Mouse (Mus musculus): ENCODE data around the gene Prrg3. TPM values are rescaled to one million over a fixed set of nuclear protein-coding genes. Genes with fewer than 3 reads are reported as not detected.
A peak's percentile ranks its signal among the peaks of the same experiment; 100 is the strongest.

The Prrg3 gene
- 11.2 and 13.3 TPM in 2 replicates for polyA plus RNA-seq (2014; fragmentation: Nextera tagmentation; extraction: Ambion mirVana)

DNA sequence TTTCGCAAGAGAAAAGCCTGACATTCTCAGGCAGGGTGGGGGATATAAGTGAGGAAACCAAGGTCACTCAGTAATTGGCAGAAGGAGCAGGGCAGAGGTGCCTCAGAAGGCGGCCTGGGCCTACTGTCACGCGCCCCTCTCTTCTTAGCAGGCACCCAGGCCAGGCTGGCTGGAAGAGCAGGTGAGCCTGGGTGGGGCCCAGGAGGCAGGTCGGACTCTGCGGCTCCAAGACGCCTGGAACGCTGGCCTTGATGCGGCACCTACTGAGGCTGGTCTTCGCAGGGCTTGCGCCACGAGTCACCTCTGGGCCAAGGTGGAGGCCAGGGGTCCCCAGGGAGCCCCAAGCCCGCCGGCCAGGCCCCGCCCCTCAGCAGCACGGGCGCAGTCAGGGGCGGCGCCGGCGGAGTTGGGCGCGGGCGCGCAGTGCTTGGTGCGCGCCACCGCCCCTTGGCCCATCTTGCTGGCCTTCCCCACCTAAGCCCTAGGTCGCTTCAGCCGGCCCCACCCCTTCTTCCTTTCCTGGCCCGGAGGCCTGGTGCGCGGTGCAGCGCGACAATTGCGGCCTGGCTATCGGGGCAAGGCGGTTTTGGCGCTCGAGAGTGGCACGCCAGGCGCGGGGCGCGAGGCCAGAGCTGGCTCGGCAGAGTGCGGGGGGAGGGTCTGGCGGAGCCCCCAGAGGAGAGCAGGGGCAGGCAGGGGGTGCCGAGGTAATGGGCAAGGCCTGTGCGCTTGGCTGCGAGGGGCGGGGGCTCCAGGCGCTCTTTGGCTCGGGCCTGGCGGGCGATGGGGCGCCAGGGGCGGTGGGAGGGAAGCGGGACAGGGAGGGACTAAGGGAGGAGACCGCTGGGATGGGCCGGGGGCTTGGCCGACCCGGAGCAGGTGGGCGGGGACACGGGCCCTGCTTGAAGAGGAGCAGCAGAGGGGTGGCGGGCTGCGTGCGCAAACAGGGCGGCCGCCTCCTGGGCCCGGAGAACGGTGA is at the start of gene Prrg3:
Prrg3 (plus strand) TSS at position 552 of the 979 bp plus-strand sequence.
- WGBS, result 18% methylated on average over 48 of the region's 72 CpGs
- H3K9ac ChIP-seq (ENCODE audit: low read length), result peak within 1 kb of the TSS; percentile 59

DNA sequence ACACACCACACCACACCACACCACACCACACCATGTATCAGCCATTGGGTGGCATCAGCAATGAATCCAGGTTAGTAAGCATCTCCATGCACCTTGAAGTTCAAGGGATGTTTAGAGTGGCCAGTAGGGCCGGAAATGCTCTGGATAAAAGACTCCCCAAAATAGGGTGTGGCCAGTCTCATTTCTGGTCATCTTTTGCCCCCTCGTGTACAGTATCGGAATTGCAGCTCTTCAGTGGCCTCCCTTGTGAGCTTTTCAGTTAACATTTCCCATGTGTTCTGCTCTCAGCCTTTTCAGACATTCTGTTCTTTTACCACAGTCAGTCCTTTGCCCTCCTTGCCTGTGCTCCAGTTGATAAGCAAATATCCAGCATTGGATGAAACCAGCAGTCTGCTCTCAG is 15.8 kb upstream of the Prrg3 start:
- ATAC-seq (replicated peaks; ENCODE audit: low FRiP score, low TSS enrichment, low read depth), result no peak
- Histone ChIP-seq H3K27me3 (replicated peaks; ENCODE audit: control insufficient read depth, insufficient read depth, low read length) (no peaks in the 10 kb centered on the region), H3K4me2 (ENCODE audit: low read length) (no peak overlapping the region), H3K36me3 (ENCODE audit: control insufficient read depth, insufficient read depth, low read length) (no peaks in the 10 kb centered on the region), H3K27ac (ENCODE audit: low read depth) (no peak overlapping the region), H3K4me1 (replicated peaks; ENCODE audit: control insufficient read depth, insufficient read depth, low read length) (no peaks in the 10 kb centered on the region), H3K9me3 (ENCODE audit: control insufficient read depth, low read length) (no peaks in the 10 kb centered on the region), H3K4me3 (ENCODE audit: low read depth, low read length) (no peak overlapping the region), H3K9ac (ENCODE audit: low read length) (no peak overlapping the region)
- 22% methylated on average over 3 of the region's 3 CpGs for WGBS
- peak; percentile 64 for DNase-seq (ENCODE audit: low spot score)

More for the DNA sequence above, at the start of gene Prrg3:
- peak within 1 kb of the TSS; percentile 55 for H3K4me2 ChIP-seq (ENCODE audit: low read length)
- H3K27ac ChIP-seq (ENCODE audit: low read depth), result peak within 1 kb of the TSS; percentile 22; the same call in 1 of the 2 replicates
- H3K9me3 ChIP-seq (ENCODE audit: control insufficient read depth, low read length), result no peaks in the 10 kb centered on the region
- ATAC-seq (replicated peaks; ENCODE audit: low FRiP score, low TSS enrichment, low read depth) (peak; percentile 96), DNase-seq (ENCODE audit: low spot score) (peak; percentile 75)
- H3K4me3 ChIP-seq (ENCODE audit: low read depth, low read length), result peak within 1 kb of the TSS; percentile 46
- no peaks in the 10 kb centered on the region for H3K36me3 ChIP-seq (ENCODE audit: control insufficient read depth, insufficient read depth, low read length)
- peaks cover 6% of the 10 kb centered on the region; the same call in 1 of the 2 replicates for H3K27me3 ChIP-seq (replicated peaks; ENCODE audit: control insufficient read depth, insufficient read depth, low read length)
- H3K4me1 ChIP-seq (replicated peaks; ENCODE audit: control insufficient read depth, insufficient read depth, low read length), result no peaks in the 10 kb centered on the region

DNA sequence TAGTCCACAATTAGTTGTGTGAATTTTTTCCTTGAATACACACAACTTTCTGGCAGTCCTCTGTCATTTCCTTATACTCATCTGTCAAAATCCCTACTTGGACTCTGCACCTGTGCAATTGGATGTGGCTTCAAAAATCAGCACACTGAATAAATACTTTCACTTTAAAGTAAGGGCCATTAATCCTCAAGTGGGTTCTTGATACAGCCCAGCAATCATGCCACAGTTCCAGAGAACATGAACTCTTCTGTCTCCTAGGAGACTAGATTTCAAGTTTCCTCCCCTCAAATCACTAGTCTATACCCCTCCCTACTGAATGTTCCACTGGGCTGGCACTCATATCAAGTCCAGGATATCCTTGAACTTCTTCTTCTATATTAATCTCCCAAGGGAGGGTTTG is 4.1 kb upstream of the Prrg3 start:
- Histone ChIP-seq H3K27me3 (replicated peaks; ENCODE audit: control insufficient read depth, insufficient read depth, low read length) (peaks cover 6% of the 10 kb centered on the region; the same call in 1 of the 2 replicates), H3K27ac (ENCODE audit: low read depth) (no peak overlapping the region), H3K9me3 (ENCODE audit: control insufficient read depth, low read length) (no peaks in the 10 kb centered on the region), H3K4me2 (ENCODE audit: low read length) (no peak overlapping the region), H3K9ac (ENCODE audit: low read length) (no peak overlapping the region), H3K4me3 (ENCODE audit: low read depth, low read length) (no peak overlapping the region), H3K4me1 (replicated peaks; ENCODE audit: control insufficient read depth, insufficient read depth, low read length) (no peaks in the 10 kb centered on the region), H3K36me3 (ENCODE audit: control insufficient read depth, insufficient read depth, low read length) (no peaks in the 10 kb centered on the region)
- ATAC-seq (replicated peaks; ENCODE audit: low FRiP score, low TSS enrichment, low read depth) (no peak), DNase-seq (ENCODE audit: low spot score) (no peak)

DNA sequence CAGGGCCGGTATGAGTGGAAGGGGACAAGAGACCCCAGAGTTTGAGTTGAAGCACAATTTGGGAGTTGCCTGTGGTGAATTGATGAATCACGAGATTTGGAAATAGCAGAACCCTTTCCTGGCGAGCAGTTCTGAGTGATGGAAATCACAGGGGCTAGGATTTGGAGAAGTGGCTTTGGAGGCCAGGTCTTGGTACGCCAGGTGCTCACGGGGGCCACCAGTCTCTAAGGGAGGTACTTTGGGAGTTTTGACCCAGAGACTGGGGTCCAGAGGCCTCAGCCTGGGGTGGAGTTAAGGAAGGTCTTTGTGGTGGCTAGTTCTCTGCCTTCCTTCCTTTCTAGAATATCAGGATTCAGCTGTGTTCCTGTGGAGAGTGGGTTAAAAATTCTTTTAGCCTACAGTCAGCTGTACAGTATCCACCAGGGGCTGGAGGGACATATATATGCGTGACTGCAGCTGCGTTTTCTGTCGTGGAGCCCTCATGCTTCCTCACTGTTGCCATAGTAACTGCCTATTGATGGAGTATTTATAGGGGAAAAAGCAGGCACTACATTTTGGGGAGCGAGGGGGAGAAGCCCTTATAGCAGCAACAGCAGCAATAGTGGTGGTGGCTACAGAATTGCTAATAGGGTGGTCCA is 970 bp downstream of the Prrg3 start:
- no peak overlapping the region for H3K27ac ChIP-seq (ENCODE audit: low read depth)
- H3K27me3 ChIP-seq (replicated peaks; ENCODE audit: control insufficient read depth, insufficient read depth, low read length), result peaks cover 6% of the 10 kb centered on the region; the same call in 1 of the 2 replicates
- peak overlapping the region; percentile 46 for H3K4me3 ChIP-seq (ENCODE audit: low read depth, low read length)
- no peaks in the 10 kb centered on the region for H3K36me3 ChIP-seq (ENCODE audit: control insufficient read depth, insufficient read depth, low read length)
- 45% methylated on average over 9 of the region's 9 CpGs for WGBS
- no peaks in the 10 kb centered on the region for H3K9me3 ChIP-seq (ENCODE audit: control insufficient read depth, low read length)
- H3K9ac ChIP-seq (ENCODE audit: low read length), result peak overlapping the region; percentile 59
- H3K4me2 ChIP-seq (ENCODE audit: low read length), result peak overlapping the region; percentile 55
- no peaks in the 10 kb centered on the region for H3K4me1 ChIP-seq (replicated peaks; ENCODE audit: control insufficient read depth, insufficient read depth, low read length)
- peak; percentile 55 for DNase-seq (ENCODE audit: low spot score)
- ATAC-seq (replicated peaks; ENCODE audit: low FRiP score, low TSS enrichment, low read depth), result no peak

DNA sequence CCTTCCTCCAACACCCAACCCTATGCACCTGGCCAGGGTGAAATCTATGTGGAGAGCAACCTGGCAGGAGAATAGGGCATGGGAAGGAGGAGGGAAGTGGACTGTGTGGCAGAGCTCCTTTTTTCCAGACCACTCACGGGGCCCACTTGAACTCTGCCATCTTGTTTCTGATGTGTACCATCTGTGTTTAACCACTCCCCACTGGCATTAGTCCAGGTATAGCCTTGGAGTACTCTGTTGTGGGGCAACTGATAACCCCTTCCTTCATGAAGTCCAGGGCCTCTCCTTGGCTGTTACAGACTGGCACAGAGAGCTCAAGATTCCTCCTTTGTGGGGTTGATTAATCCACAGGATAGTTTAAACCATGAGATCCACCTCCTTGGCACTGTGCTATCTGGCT is 5.8 kb downstream of the Prrg3 start:
- Histone ChIP-seq H3K4me3 (ENCODE audit: low read depth, low read length) (no peak overlapping the region), H3K27me3 (replicated peaks; ENCODE audit: control insufficient read depth, insufficient read depth, low read length) (no peaks in the 10 kb centered on the region), H3K9ac (ENCODE audit: low read length) (no peak overlapping the region), H3K4me1 (replicated peaks; ENCODE audit: control insufficient read depth, insufficient read depth, low read length) (no peaks in the 10 kb centered on the region), H3K9me3 (ENCODE audit: control insufficient read depth, low read length) (no peaks in the 10 kb centered on the region), H3K36me3 (ENCODE audit: control insufficient read depth, insufficient read depth, low read length) (no peaks in the 10 kb centered on the region), H3K27ac (ENCODE audit: low read depth) (no peak overlapping the region), H3K4me2 (ENCODE audit: low read length) (no peak overlapping the region)
- no peak for ATAC-seq (replicated peaks; ENCODE audit: low FRiP score, low TSS enrichment, low read depth)
- 50% methylated on average over 1 of the region's 1 CpGs for WGBS
- DNase-seq (ENCODE audit: low spot score), result no peak

DNA sequence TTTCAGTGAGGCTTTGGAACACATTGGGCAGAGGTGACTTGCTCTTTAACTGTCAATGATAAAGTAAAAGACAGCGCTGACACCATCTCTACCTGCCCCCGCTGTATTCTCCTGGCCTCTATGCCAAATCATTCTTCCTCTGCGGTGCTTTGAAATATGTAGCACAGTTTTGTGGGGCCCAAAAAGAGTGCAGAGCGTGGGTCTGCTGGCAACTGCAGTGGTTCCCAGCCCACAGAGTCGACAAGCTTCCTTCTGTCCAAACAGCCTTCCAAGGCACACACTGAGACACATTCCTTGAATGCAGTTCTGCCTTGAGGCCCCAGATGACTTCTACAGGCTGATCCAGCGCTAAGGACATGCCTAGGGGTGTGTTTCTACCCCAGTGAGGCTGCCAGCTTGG is 6.4 kb downstream of the Prrg3 start:
- 80% methylated on average over 6 of the region's 6 CpGs for WGBS
- no peak overlapping the region for H3K4me2 ChIP-seq (ENCODE audit: low read length)
- H3K4me3 ChIP-seq (ENCODE audit: low read depth, low read length), result no peak overlapping the region
- no peaks in the 10 kb centered on the region for H3K36me3 ChIP-seq (ENCODE audit: control insufficient read depth, insufficient read depth, low read length)
- no peak overlapping the region for H3K9ac ChIP-seq (ENCODE audit: low read length)
- no peak overlapping the region for H3K27ac ChIP-seq (ENCODE audit: low read depth)
- ATAC-seq (replicated peaks; ENCODE audit: low FRiP score, low TSS enrichment, low read depth) (no peak), DNase-seq (ENCODE audit: low spot score) (no peak)
- H3K9me3 ChIP-seq (ENCODE audit: control insufficient read depth, low read length), result no peaks in the 10 kb centered on the region
- no peaks in the 10 kb centered on the region for H3K27me3 ChIP-seq (replicated peaks; ENCODE audit: control insufficient read depth, insufficient read depth, low read length)
- no peaks in the 10 kb centered on the region for H3K4me1 ChIP-seq (replicated peaks; ENCODE audit: control insufficient read depth, insufficient read depth, low read length)

DNA sequence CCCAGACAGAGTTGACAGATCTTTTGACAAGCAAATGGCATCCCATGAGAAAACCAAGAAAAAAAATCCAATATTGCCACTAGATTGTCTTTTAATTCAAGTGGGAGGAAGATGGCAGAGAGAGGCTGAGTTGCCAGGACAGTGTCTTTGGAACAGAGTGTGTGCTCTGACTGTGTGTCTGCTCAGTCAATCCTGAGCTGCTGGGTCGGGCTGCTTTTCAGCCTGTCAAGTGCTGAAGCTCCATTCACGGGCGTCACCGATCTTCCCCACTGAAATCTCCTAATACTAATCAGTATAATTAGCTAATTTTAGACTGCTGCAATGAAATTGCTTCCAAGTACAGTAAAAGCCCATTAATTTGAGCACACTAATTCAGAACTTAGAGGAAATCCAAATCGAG is 8.9 kb downstream of the Prrg3 start:
- H3K27me3 ChIP-seq (replicated peaks; ENCODE audit: control insufficient read depth, insufficient read depth, low read length), result no peaks in the 10 kb centered on the region
- H3K27ac ChIP-seq (ENCODE audit: low read depth), result no peak overlapping the region
- H3K4me1 ChIP-seq (replicated peaks; ENCODE audit: control insufficient read depth, insufficient read depth, low read length), result no peaks in the 10 kb centered on the region
- no peaks in the 10 kb centered on the region for H3K9me3 ChIP-seq (ENCODE audit: control insufficient read depth, low read length)
- WGBS, result 77% methylated on average over 5 of the region's 5 CpGs
- DNase-seq (ENCODE audit: low spot score) (no peak), ATAC-seq (replicated peaks; ENCODE audit: low FRiP score, low TSS enrichment, low read depth) (no peak)
- no peaks in the 10 kb centered on the region for H3K36me3 ChIP-seq (ENCODE audit: control insufficient read depth, insufficient read depth, low read length)
- H3K4me2 ChIP-seq (ENCODE audit: low read length), result no peak overlapping the region
- H3K9ac ChIP-seq (ENCODE audit: low read length), result no peak overlapping the region
- H3K4me3 ChIP-seq (ENCODE audit: low read depth, low read length), result no peak overlapping the region

DNA sequence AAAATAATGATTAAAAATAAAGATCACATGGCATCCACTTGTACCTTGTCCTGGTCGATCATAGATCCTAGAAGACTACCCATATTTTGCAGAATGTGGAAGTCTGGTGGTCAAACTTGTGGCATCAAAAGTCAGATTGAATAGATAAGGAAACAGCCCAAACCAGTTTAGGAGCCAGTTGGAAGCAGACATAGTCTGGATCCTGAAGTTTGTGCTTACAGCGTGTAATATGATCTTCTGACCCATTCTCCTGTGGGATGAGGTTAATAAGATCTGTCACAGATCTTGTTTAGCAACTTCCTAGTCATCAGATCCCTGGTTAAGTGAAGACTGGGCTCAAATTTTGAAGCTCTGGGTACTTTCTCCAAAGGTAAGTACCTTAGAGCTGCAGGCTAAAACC is 10.3 kb downstream of the Prrg3 start, which contains the start of gene Fate1:
Fate1 (plus strand) TSS at position 301 of the 400 bp plus-strand sequence.
- H3K9ac ChIP-seq (ENCODE audit: low read length), result no peak within 1 kb of the TSS
- no peak for ATAC-seq (replicated peaks; ENCODE audit: low FRiP score, low TSS enrichment, low read depth)
- H3K27me3 ChIP-seq (replicated peaks; ENCODE audit: control insufficient read depth, insufficient read depth, low read length), result no peaks in the 10 kb centered on the region
- DNase-seq (ENCODE audit: low spot score), result no peak
- H3K9me3 ChIP-seq (ENCODE audit: control insufficient read depth, low read length), result no peaks in the 10 kb centered on the region
- H3K4me3 ChIP-seq (ENCODE audit: low read depth, low read length), result no peak within 1 kb of the TSS
- no peak within 1 kb of the TSS for H3K27ac ChIP-seq (ENCODE audit: low read depth)
- whole genome bisulfite sequencing, result 65% methylated on average over 2 of the region's 2 CpGs
- no peaks in the 10 kb centered on the region for H3K4me1 ChIP-seq (replicated peaks; ENCODE audit: control insufficient read depth, insufficient read depth, low read length)
- H3K36me3 ChIP-seq (ENCODE audit: control insufficient read depth, insufficient read depth, low read length), result no peaks in the 10 kb centered on the region
- H3K4me2 ChIP-seq (ENCODE audit: low read length), result no peak within 1 kb of the TSS

All from intestine, embryonic 14.5 days (tissue).